Mouse (Mus musculus): Measurements from ENCODE around the gene Il2rb.

DNA sequence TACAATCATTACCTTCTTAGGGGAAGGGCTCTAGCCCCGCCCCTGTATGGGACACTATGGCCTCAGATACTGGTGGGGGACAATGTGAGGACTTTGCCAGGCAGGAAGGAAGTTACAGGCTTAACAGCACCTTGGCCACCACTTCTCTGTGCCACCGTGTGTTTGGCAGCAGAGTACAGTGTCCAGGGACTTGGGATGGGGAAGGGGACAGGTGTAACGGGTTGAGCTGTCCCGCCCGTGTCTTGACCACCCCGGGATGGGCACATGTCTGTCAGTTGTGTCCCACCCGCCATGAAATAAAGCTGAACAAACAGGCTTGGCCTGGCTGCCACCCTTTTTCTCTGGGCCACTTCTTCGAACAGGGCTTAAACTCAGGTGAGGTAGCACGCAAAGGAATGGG is 56.1 kb downstream of the Il2rb start:
- no peak for TF ChIP-seq MAX (IDR thresholded peaks at IDR 0.05; ENCODE audit: low read length)
- no peak for TF ChIP-seq MEF2A (IDR thresholded peaks at IDR 0.05; ENCODE audit: extremely low read depth, insufficient replicate concordance, low read depth, low read length, poor library complexity, severe bottlenecking)
- TF ChIP-seq NELFE (IDR thresholded peaks at IDR 0.05; ENCODE audit: low read depth, low read length) = no peak
- TF ChIP-seq CTCF (IDR thresholded peaks at IDR 0.05 in 2 of 3, conservative IDR thresholded peaks at IDR 0.05 in 1 of 3; ENCODE audit: control insufficient read depth in 1 of 3, insufficient read depth in 1 of 3, low read depth in 2 of 3, low read length in 3 of 3, poor library complexity in 1 of 3, severe bottlenecking in 1 of 3) = no peak

All from MEL (cell line).